ENCODE assay signal across 8 mouse cellular contexts in genomic region chr2:131820088-131820675, GRCm38 (mm10). TPM values are rescaled to one million over a fixed set of nuclear protein-coding genes. Genes with fewer than 3 reads are reported as not detected.
DNase-seq lines count a peak whose midpoint lies in the region; ATAC-seq and TF ChIP-seq lines count a peak whose summit lies in the region.

No protein-coding gene starts in this region.

- H3K4me3 ChIP-seq in MEL (ENCODE audit: control insufficient read depth in 1 of 2, insufficient read depth in 1 of 2, low read depth in 2 of 2, low read length in 2 of 2), result peak overlapping the region; percentile 58 to 60
- no peak overlapping the region for H3K4me3 ChIP-seq in cerebellum, adult 2 months (replicated peaks; ENCODE audit: insufficient read depth, low read depth, low read length)
- H3K4me3 ChIP-seq in hindbrain, embryonic 11.5 days (ENCODE audit: low read depth, low read length), result no peak overlapping the region
- no peak overlapping the region for H3K4me3 ChIP-seq in lung, postnatal 0 days (ENCODE audit: low read depth, low read length)

- no peak overlapping the region for H3K27ac ChIP-seq in MEL (ENCODE audit: control insufficient read depth, low read depth, low read length)
- no peak overlapping the region for H3K27ac ChIP-seq in cerebellum, adult 2 months (ENCODE audit: insufficient read depth, low read length)
- H3K27ac ChIP-seq in hindbrain, embryonic 11.5 days (ENCODE audit: low read depth, low read length), result no peak overlapping the region
- no peak overlapping the region for H3K27ac ChIP-seq in lung, postnatal 0 days (ENCODE audit: low read length)

- WGBS in cerebellum, adult 2 months, result 22% methylated on average over 14 of the region's 14 CpGs
- WGBS in hindbrain, embryonic 11.5 days, result 28% methylated on average over 14 of the region's 14 CpGs
- 17% methylated on average over 14 of the region's 14 CpGs for WGBS in lung, postnatal 0 days

- no peaks in the 10 kb centered on the region for H3K36me3 ChIP-seq in MEL (ENCODE audit: control insufficient read depth in 1 of 2, insufficient read depth in 2 of 2, low read length in 2 of 2)
- no peaks in the 10 kb centered on the region for H3K36me3 ChIP-seq in hindbrain, embryonic 11.5 days (ENCODE audit: control insufficient read depth, insufficient read depth, low read length)
- no peaks in the 10 kb centered on the region for H3K36me3 ChIP-seq in lung, postnatal 0 days (ENCODE audit: insufficient read depth, low read length)

- no peaks in the 10 kb centered on the region for H3K79me2 ChIP-seq in MEL (ENCODE audit: control insufficient read depth, insufficient read depth, low read length, poor library complexity)

- H3K4me2 ChIP-seq in hindbrain, embryonic 11.5 days (replicated peaks; ENCODE audit: low read depth, low read length), result peak overlapping the region; percentile 23; the same call in 1 of the 2 replicates
- H3K4me2 ChIP-seq in lung, postnatal 0 days (replicated peaks; ENCODE audit: low read depth, low read length), result peak overlapping the region; percentile 42

- peak in 1 of 2 experiments; percentile 11; a peak in 1 of 4 replicates for TF ChIP-seq EP300 in MEL (IDR thresholded peaks at IDR 0.05; ENCODE audit: low read depth in 1 of 2, low read length in 2 of 2)
- TF ChIP-seq EP300 in lung, postnatal 0 days (IDR thresholded peaks at IDR 0.05), result no peak

- H3K4me1 ChIP-seq in MEL (ENCODE audit: control insufficient read depth in 1 of 2, insufficient read depth in 2 of 2, low read length in 2 of 2), result peaks cover under 1 to 2% of the 10 kb centered on the region in 2 experiments; a peak in 1 of 4 replicates
- no peaks in the 10 kb centered on the region for H3K4me1 ChIP-seq in cerebellum, adult 2 months (ENCODE audit: control insufficient read depth, insufficient read depth, low read length)
- H3K4me1 ChIP-seq in hindbrain, embryonic 11.5 days (replicated peaks; ENCODE audit: control insufficient read depth, insufficient read depth, low read length), result no peaks in the 10 kb centered on the region; the same call in 1 of the 2 replicates
- no peaks in the 10 kb centered on the region for H3K4me1 ChIP-seq in lung, postnatal 0 days (ENCODE audit: insufficient read depth, low read depth, low read length)

- peak overlapping the region; percentile 55 for H3K9ac ChIP-seq in MEL (ENCODE audit: control insufficient read depth, low read depth, low read length, poor library complexity, severe bottlenecking)
- H3K9ac ChIP-seq in hindbrain, embryonic 11.5 days (ENCODE audit: low read depth, low read length), result no peak overlapping the region
- H3K9ac ChIP-seq in lung, postnatal 0 days (replicated peaks; ENCODE audit: low read depth), result no peak overlapping the region

- ATAC-seq in hindbrain, embryonic 11.5 days (ENCODE audit: low FRiP score), result peak; percentile 73
- peak; percentile 58 for ATAC-seq in lung, postnatal 0 days

- peak; percentile 74 to 93 (median 76) for TF ChIP-seq CTCF in MEL (IDR thresholded peaks at IDR 0.05 in 2 of 3, conservative IDR thresholded peaks at IDR 0.05 in 1 of 3; ENCODE audit: control insufficient read depth in 1 of 3, insufficient read depth in 1 of 3, low read depth in 2 of 3, low read length in 3 of 3, poor library complexity in 1 of 3, severe bottlenecking in 1 of 3)
- peak; percentile 75 for TF ChIP-seq CTCF in cerebellum, adult 2 months (IDR thresholded peaks at IDR 0.05; ENCODE audit: borderline replicate concordance, insufficient read depth, low read depth, low read length)
- peak; percentile 94 for TF ChIP-seq CTCF in lung, postnatal 0 days (IDR thresholded peaks at IDR 0.05)

- no peaks in the 10 kb centered on the region for H3K9me3 ChIP-seq in MEL (replicated peaks; ENCODE audit: insufficient read depth, low read length)
- H3K9me3 ChIP-seq in hindbrain, embryonic 11.5 days (ENCODE audit: control insufficient read depth, low read length), result no peaks in the 10 kb centered on the region
- H3K9me3 ChIP-seq in lung, postnatal 0 days (ENCODE audit: low read length), result no peaks in the 10 kb centered on the region

- peak; percentile 98 for TF ChIP-seq RAD21 in MEL (IDR thresholded peaks at IDR 0.05; ENCODE audit: low read depth, low read length)

- peaks cover 0 to 1% of the 10 kb centered on the region in 2 experiments; a peak in 1 of 4 replicates for H3K27me3 ChIP-seq in MEL (ENCODE audit: control insufficient read depth in 1 of 2, insufficient read depth in 2 of 2, low read length in 2 of 2)
- no peaks in the 10 kb centered on the region for H3K27me3 ChIP-seq in cerebellum, adult 2 months (ENCODE audit: control insufficient read depth, insufficient read depth, low read length)
- no peaks in the 10 kb centered on the region for H3K27me3 ChIP-seq in hindbrain, embryonic 11.5 days (ENCODE audit: control insufficient read depth, insufficient read depth, low read length)
- H3K27me3 ChIP-seq in lung, postnatal 0 days (replicated peaks; ENCODE audit: insufficient read depth, low read length), result no peaks in the 10 kb centered on the region

- DNase-seq in MEL (ENCODE audit: low read depth, low spot score), result peak; percentile 92
- peak; percentile 69 to 84 for DNase-seq in cerebellum, adult 2 months
- peak; percentile 76 for DNase-seq in forelimb bud, embryonic 11.5 days (ENCODE audit: low read depth, low spot score)
- DNase-seq in hindbrain, embryonic 11.5 days (ENCODE audit: low spot score), result peak; percentile 88
- peak; percentile 65 for DNase-seq in layer of hippocampus, adult 9-11 months
- peak; percentile 78 for DNase-seq in lung, postnatal 0 days (ENCODE audit: low spot score)
- peak; percentile 72 for DNase-seq in ovary, postnatal 36 days (ENCODE audit: low spot score)
- peak; percentile 84 for DNase-seq in thymus, postnatal 14 days

- TF ChIP-seq POLR2A in MEL (IDR thresholded peaks at IDR 0.05; ENCODE audit: control insufficient read depth in 1 of 2, insufficient read depth in 1 of 2, low read depth in 1 of 2, low read length in 2 of 2, poor library complexity in 1 of 2), result no peak
- TF ChIP-seq POLR2A in cerebellum, adult 2 months (IDR thresholded peaks at IDR 0.05; ENCODE audit: borderline replicate concordance, insufficient read depth, low read length), result no peak

TF ChIP-seq in MEL, 35 proteins besides CTCF, POLR2A, EP300 and RAD21 (continues in another document):
- TF ChIP-seq ELF1 (IDR thresholded peaks at IDR 0.05; ENCODE audit: low read depth, low read length), result no peak
- TF ChIP-seq SIN3A (IDR thresholded peaks at IDR 0.05; ENCODE audit: low read length), result peak; percentile 68
- no peak for TF ChIP-seq USF1 (IDR thresholded peaks at IDR 0.05; ENCODE audit: low read depth, low read length)
- no peak for TF ChIP-seq TAL1 (IDR thresholded peaks at IDR 0.05; ENCODE audit: low read length)
- TF ChIP-seq SMC3 (IDR thresholded peaks at IDR 0.05; ENCODE audit: low read depth, low read length), result peak; percentile 88
- no peak for TF ChIP-seq POLR2AphosphoS5 (IDR thresholded peaks at IDR 0.05; ENCODE audit: borderline replicate concordance, low read depth, low read length)
- peak; percentile 2 for TF ChIP-seq MYC (IDR thresholded peaks at IDR 0.05; ENCODE audit: low read depth, low read length)
- no peak for TF ChIP-seq BHLHE40 (IDR thresholded peaks at IDR 0.05; ENCODE audit: borderline replicate concordance, low read depth, low read length)
- no peak for TF ChIP-seq ETS1 (IDR thresholded peaks at IDR 0.05; ENCODE audit: low read depth, low read length)
- peak; percentile 91 for TF ChIP-seq ZC3H11A (IDR thresholded peaks at IDR 0.05; ENCODE audit: low read depth, low read length)
- 0 out of 2 replicates have a peak, but pooled peaks have one; percentile 31 for TF ChIP-seq MAZ (IDR thresholded peaks at IDR 0.05; ENCODE audit: low read depth, low read length)
- no peak for TF ChIP-seq GATA1 (IDR thresholded peaks at IDR 0.05; ENCODE audit: low read depth, low read length)
- TF ChIP-seq CHD1 (IDR thresholded peaks at IDR 0.05; ENCODE audit: low read depth, low read length), result no peak
- 0 out of 2 replicates have a peak, but pooled peaks have one; percentile 25 for TF ChIP-seq MAX (IDR thresholded peaks at IDR 0.05; ENCODE audit: low read length)
- TF ChIP-seq RCOR1 (IDR thresholded peaks at IDR 0.05; ENCODE audit: low read depth, low read length), result no peak
- TF ChIP-seq UBTF (IDR thresholded peaks at IDR 0.05; ENCODE audit: borderline replicate concordance, insufficient read depth, low read depth, low read length), result no peak
- no peak for TF ChIP-seq E2F4 (IDR thresholded peaks at IDR 0.05; ENCODE audit: borderline replicate concordance, low read depth, low read length)
- TF ChIP-seq NELFE (IDR thresholded peaks at IDR 0.05; ENCODE audit: low read depth, low read length), result no peak
- no peak for TF ChIP-seq GABPA (IDR thresholded peaks at IDR 0.05; ENCODE audit: low read depth, low read length)
- no peak for TF ChIP-seq HCFC1 (IDR thresholded peaks at IDR 0.05; ENCODE audit: low read depth, low read length)
- no peak for TF ChIP-seq USF2 (IDR thresholded peaks at IDR 0.05; ENCODE audit: borderline replicate concordance in 1 of 2, insufficient read depth in 1 of 2, low read depth in 1 of 2, low read length in 2 of 2)
- no peak for TF ChIP-seq POLR2AphosphoS2 (IDR thresholded peaks at IDR 0.05; ENCODE audit: low read length)
- TF ChIP-seq NRF1 (IDR thresholded peaks at IDR 0.05; ENCODE audit: insufficient read depth, low read depth, low read length, poor library complexity, severe bottlenecking), result no peak
- TF ChIP-seq MEF2A (IDR thresholded peaks at IDR 0.05; ENCODE audit: extremely low read depth, insufficient replicate concordance, low read depth, low read length, poor library complexity, severe bottlenecking), result no peak
- no peak for TF ChIP-seq ZNF384 (IDR thresholded peaks at IDR 0.05; ENCODE audit: low read depth, low read length)
- TF ChIP-seq CHD2 (IDR thresholded peaks at IDR 0.05; ENCODE audit: low read length), result no peak
- TF ChIP-seq ZKSCAN1 (IDR thresholded peaks at IDR 0.05; ENCODE audit: low read depth, low read length), result no peak
- TF ChIP-seq TBP (IDR thresholded peaks at IDR 0.05; ENCODE audit: low read depth, low read length), result no peak
- TF ChIP-seq JUND (IDR thresholded peaks at IDR 0.05; ENCODE audit: low read depth, low read length), result no peak
- no peak for TF ChIP-seq ZMIZ1 (IDR thresholded peaks at IDR 0.05; ENCODE audit: low read depth, low read length)
- TF ChIP-seq KAT2A (conservative IDR thresholded peaks at IDR 0.05; ENCODE audit: low read depth, low read length), result no peak

RNA-seq across cellular contexts. Expression of gene Erv3, which starts 39.4 kb away (rescaled TPM):
- 0.23 and 0.62 TPM in 2 replicates for total RNA-seq in MEL (2012; rRNA removed)
- polyA plus RNA-seq in MEL (2012; ENCODE audit: insufficient read depth in 1 of 2, insufficient read length in 2 of 2, low read depth in 1 of 2, low replicate concordance in 2 of 2, missing spikeins in 1 of 2), result under 1 TPM in 1 of 2 experiments, not detected in 1; 0.36 TPM
- polyA plus RNA-seq in cerebellum, adult 2 months (2012; rRNA removed), result 0.33 and 0.54 TPM in 2 replicates
- not detected in 2 replicates for polyA plus RNA-seq in hindbrain, embryonic 11.5 days (2014; fragmentation: Nextera tagmentation; extraction: Ambion mirVana)
- not detected in 2 replicates for polyA plus RNA-seq in lung, postnatal 0 days (2015; fragmentation: Nextera tagmentation; extraction: Ambion mirVana)

Comparison
In these comparisons a context has a peak if more than half of its experiments do, and no peak if none do; other contexts are left out.
1. H3K4me3 ChIP-seq: peak in MEL (2 of 2); none in cerebellum, adult 2 months (single experiment), hindbrain, embryonic 11.5 days (single experiment) and lung, postnatal 0 days (single experiment).
2. Peak in every context shown above with its lines, with median percentiles within 50 percentile points of each other: DNase-seq and CTCF ChIP-seq.